13 mouse cellular contexts compared by ENCODE assay signal in genomic region chr13:54479286-54479685, GRCm38 (mm10). TPM values are rescaled to one million over a fixed set of nuclear protein-coding genes. Genes with fewer than 3 reads are reported as not detected.
DNase-seq lines count a peak whose midpoint lies in the region; ATAC-seq lines count a peak whose summit lies in the region.
"Had no signal": no experiment of that assay in that cellular context is flagged by ENCODE, and none has a peak within 500 bp of the region (broad histone marks: within the 10 kb centered on the region; RNA-seq: fewer than 3 reads in every experiment).

No protein-coding gene starts in this region.

- ATAC-seq in cerebellum, adult (ENCODE audit: insufficient number of reproducible peaks, low FRiP score, low TSS enrichment) = no peak
- ATAC-seq: CD4-positive, CD25-positive, alpha-beta regulatory T cell, adult 4 months; Patski had no signal

- intact Hi-C loops in left cerebral cortex, postnatal 10 days (cut with DNase I) = no loop called here

- DNase-seq in cerebellum, postnatal 14 days = peak; percentile 56 to 63
- DNase-seq in left cerebral cortex, postnatal 10 days (ENCODE audit: extremely low spot score in 1 of 2, low spot score in 2 of 2) = peak; percentile 40 to 64
- no peak for DNase-seq in left cerebral cortex, adult 11 months (ENCODE audit: low spot score)
- DNase-seq in right cerebral cortex, postnatal 14 days = peak; percentile 16
- no peak for DNase-seq in right cerebral cortex, postnatal 25 days
- peak; percentile 26 for DNase-seq in right cerebral cortex, postnatal 4 days
- DNase-seq in ovary, postnatal 36 days (ENCODE audit: low spot score) = no peak
- DNase-seq: kidney, adult 8-10 months; layer of hippocampus, adult 9-11 months; retina, postnatal 1 day had no signal

RNA-seq across cellular contexts. Expression of gene Thoc3, which starts 10.6 kb away (rescaled TPM):
- 10 to 100 TPM; 41.3 to 41.4 TPM for total RNA-seq in left cerebral cortex, postnatal 10 days (2021)

RNA-seq across cellular contexts. Expression of gene Simc1, which starts 24.3 kb away (rescaled TPM):
- total RNA-seq in left cerebral cortex, postnatal 10 days (2021) = 10 to 100 TPM; 17.4 to 19.9 TPM

Comparison
In these comparisons a context has a peak if more than half of its experiments do, and no peak if none do; other contexts are left out.
1. DNase-seq: peak in cerebellum, postnatal 14 days (2 of 2), left cerebral cortex, postnatal 10 days (2 of 2), right cerebral cortex, postnatal 14 days (single experiment) and right cerebral cortex, postnatal 4 days (single experiment); none in left cerebral cortex, adult 11 months (single experiment), right cerebral cortex, postnatal 25 days (single experiment) and ovary, postnatal 36 days (single experiment).